Mouse (Mus musculus) limb, embryonic 10.5 days (tissue): ENCODE data around the gene Atg4d. TPM values are rescaled to one million over a fixed set of nuclear protein-coding genes. Genes with fewer than 3 reads are reported as not detected.
"Not testable (repeated sequence)": the region's sequence is repeated elsewhere in the genome, so short reads cannot be mapped to it uniquely, and the experiment has no call there.

ENCODE experiments used
- DNase-seq: peaks from one replicate; pipeline ENCODE4 v3.0.0-alpha.2; 2017; ENCODE audit warnings: low spot score
- H3K27ac ChIP-seq: fragments of 300-500 bp; sonication (generic); 2 replicates; pipeline ENCODE4 v1.5.1; 2016; ENCODE audit warnings: mild to moderate bottlenecking
- H3K27me3 ChIP-seq: fragments of 300-500 bp; sonication (generic); 2 replicates; pipeline ENCODE4 v1.6.1; 2016; ENCODE audit warnings: low read depth, mild to moderate bottlenecking; ENCODE audit not compliant: poor library complexity, severe bottlenecking
- H3K36me3 ChIP-seq: fragments of 300-500 bp; sonication (generic); 2 replicates; pipeline ENCODE4 v1.6.1; 2016; ENCODE audit warnings: mild to moderate bottlenecking, moderate library complexity
- H3K4me1 ChIP-seq: fragments of 300-500 bp; sonication (generic); 2 replicates; pipeline ENCODE4 v1.6.1; 2016
- H3K4me3 ChIP-seq: fragments of 300-500 bp; sonication (generic); 2 replicates; pipeline ENCODE4 v1.5.1; 2016; ENCODE audit warnings: mild to moderate bottlenecking, moderate library complexity
- H3K9me3 ChIP-seq: fragments of 300-500 bp; sonication (generic); replicated peaks from 2 replicates; pipeline ENCODE4 v1.6.1; 2016; ENCODE audit warnings: mild to moderate bottlenecking
- WGBS: fragments of 180-500 bp; shearing (Covaris S2); methylation state at CpG from one replicate; pipeline ENCODE4 v1.1.7; 2016; 5-methylcytosine and 5-hydroxymethylcytosine counted together
- polyA plus RNA-seq: library from polyadenylated mRNA; unstranded; fragments of >200 nt; fragmentation: Nextera tagmentation; extraction: Ambion mirVana; gene quantifications from 2 replicates; pipeline ENCODE4 v1.2.1, GENCODE M21; 2016

Atg4d gene
- polyA plus RNA-seq, 1 experiment from 2014 or later: 38.5 TPM

- H3K27ac ChIP-seq: no peak overlapping the region
- H3K4me3 ChIP-seq: 0 out of 2 replicates have a peak overlapping the region, but pooled peaks have one; percentile 6
- no peaks in the 10 kb centered on the region for H3K27me3 ChIP-seq
- peaks cover 24% of the 10 kb centered on the region for H3K4me1 ChIP-seq
- peaks cover 52% of the 10 kb centered on the region for H3K36me3 ChIP-seq
- no peak for DNase-seq
- H3K9me3 ChIP-seq: no peaks in the 10 kb centered on the region
- 87% methylated on average over 5 of the region's 5 CpGs for WGBS
Measured at GRCm38 (mm10) chr9:21266889-21267288, 1.8 kb downstream of the Atg4d start.

DNA sequence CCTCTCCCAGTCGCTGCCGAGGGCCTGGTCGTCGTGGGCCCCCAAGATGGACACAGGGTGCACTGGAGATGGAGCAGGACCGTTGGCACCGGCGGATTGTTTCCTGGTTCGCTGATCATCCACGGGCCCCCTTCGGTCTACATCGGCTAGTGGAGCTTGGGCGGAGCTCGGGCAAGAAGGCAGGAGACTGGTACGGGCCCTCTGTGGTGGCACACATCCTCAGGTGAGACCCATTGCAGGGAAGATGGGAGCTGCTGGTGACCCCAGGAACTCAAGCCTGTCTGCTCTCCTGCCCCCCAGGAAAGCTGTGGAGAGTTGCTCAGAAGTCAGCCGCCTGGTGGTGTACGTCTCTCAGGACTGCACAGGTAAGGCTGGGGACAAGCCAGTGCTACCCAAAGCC is 3.2 kb downstream of the Atg4d start:
- no peak for DNase-seq
- H3K4me3 ChIP-seq: no peak overlapping the region
- no peaks in the 10 kb centered on the region for H3K9me3 ChIP-seq
- no peaks in the 10 kb centered on the region for H3K27me3 ChIP-seq
- no peak overlapping the region for H3K27ac ChIP-seq
- WGBS: 95% methylated on average over 16 of the region's 16 CpGs
- H3K4me1 ChIP-seq: peaks cover 24% of the 10 kb centered on the region
- H3K36me3 ChIP-seq: peaks cover 67% of the 10 kb centered on the region

GRCm38 (mm10) chr9:21269590-21269989 is 4.5 kb downstream of the Atg4d start:
- peaks cover 79% of the 10 kb centered on the region for H3K36me3 ChIP-seq
- H3K27ac ChIP-seq, H3K27me3 ChIP-seq, H3K9me3 ChIP-seq, H3K4me3 ChIP-seq, DNase-seq: not testable (repeated sequence)
- WGBS: 85% methylated on average over 5 of the region's 5 CpGs
- peaks cover 20% of the 10 kb centered on the region for H3K4me1 ChIP-seq

DNA sequence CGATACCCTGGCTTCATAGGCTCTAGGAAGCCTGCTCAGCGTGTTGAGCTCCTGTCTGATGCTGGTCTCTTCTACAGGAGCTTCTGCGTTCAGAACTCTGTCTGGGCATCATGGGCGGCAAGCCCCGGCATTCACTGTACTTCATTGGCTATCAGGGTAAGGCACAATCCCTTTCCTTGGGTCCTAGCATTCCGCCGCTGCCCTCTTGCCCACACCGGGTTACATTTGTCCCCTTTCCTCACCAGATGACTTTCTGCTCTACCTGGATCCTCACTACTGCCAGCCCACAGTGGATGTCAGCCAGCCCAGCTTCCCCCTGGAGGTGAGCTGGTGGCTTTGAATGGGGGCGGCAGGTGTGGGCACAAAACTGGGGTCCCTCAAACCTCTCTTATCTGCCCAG is 7.3 kb downstream of the Atg4d start:
- no peaks in the 10 kb centered on the region for H3K9me3 ChIP-seq
- H3K36me3 ChIP-seq: peaks cover 98% of the 10 kb centered on the region
- no peaks in the 10 kb centered on the region for H3K27me3 ChIP-seq
- H3K4me3 ChIP-seq: no peak overlapping the region
- no peak overlapping the region for H3K27ac ChIP-seq
- DNase-seq: no peak
- H3K4me1 ChIP-seq: no peaks in the 10 kb centered on the region
- WGBS: 91% methylated on average over 9 of the region's 9 CpGs

DNA sequence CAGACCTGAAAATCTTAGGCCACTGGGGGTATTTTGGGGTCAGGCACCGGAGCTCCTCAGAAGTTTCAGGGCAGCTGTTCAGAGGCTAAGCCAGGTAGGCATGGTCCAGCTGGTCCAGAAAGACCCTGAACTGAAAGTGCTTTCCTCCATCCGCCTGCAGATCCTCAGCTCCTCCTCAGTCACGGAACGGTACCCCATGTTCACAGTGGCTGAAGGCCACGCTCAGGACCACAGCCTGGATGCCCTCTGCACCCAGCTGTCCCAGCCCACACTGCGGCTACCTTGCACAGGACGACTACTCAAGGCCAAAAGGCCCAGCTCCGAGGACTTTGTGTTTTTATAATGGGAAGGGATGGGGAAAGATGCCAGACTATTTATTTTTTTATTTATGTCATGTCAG is 8.0 kb downstream of the Atg4d start:
- Histone ChIP-seq H3K27ac (no peak overlapping the region), H3K27me3 (no peaks in the 10 kb centered on the region), H3K4me3 (no peak overlapping the region), H3K9me3 (no peaks in the 10 kb centered on the region), H3K4me1 (no peaks in the 10 kb centered on the region), H3K36me3 (peaks cover 98% of the 10 kb centered on the region)
- 88% methylated on average over 8 of the region's 8 CpGs for WGBS
- no peak for DNase-seq

DNA sequence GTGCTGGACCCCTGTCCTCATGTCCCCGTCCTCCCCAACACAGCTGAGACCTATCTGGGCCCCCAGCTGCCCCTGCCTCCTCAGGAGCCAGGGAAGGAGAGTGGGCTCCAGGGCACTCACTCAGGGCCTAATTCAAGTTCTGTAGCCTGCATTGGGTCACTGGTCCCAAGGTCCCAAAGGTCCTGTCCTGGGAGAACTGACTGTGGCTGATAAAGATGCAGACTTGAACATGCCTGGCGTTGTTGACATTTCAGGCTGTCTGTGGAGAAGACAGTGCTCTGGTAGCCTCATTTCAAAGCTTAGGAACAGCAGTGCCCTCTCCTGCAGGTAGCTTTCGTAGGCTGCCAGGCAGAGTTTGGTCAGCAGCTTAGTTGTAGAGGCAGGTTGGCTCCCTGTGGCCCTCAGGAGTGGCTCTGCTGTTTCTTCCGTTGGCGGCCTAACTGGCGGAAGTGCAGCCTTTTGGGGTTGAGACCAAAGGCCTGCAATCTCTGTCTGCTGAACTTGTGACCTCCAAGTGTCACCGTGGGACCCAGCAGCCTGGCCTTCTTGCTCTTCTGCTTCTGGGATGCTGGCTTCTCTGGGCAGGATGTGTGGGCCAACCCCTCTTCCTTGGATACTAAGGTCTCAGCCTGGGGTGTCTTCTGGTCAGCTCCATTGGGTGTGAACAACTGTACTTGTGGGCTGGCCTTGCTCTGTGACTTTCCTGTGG is 8.6 kb downstream of the Atg4d start:
- H3K4me3 ChIP-seq: no peak overlapping the region
- H3K4me1 ChIP-seq: no peaks in the 10 kb centered on the region
- no peak overlapping the region for H3K27ac ChIP-seq
- H3K36me3 ChIP-seq: peaks cover 97% of the 10 kb centered on the region
- no peaks in the 10 kb centered on the region for H3K27me3 ChIP-seq
- no peak for DNase-seq
- 81% methylated on average over 7 of the region's 7 CpGs for whole genome bisulfite sequencing
- H3K9me3 ChIP-seq: no peaks in the 10 kb centered on the region

- no peak overlapping the region for H3K27ac ChIP-seq
- no peaks in the 10 kb centered on the region for H3K4me1 ChIP-seq
- H3K9me3 ChIP-seq: no peaks in the 10 kb centered on the region
- no peak for DNase-seq
- H3K4me3 ChIP-seq: no peak overlapping the region
- whole genome bisulfite sequencing: 92% methylated on average over 3 of the region's 3 CpGs
- H3K36me3 ChIP-seq: peaks cover 97% of the 10 kb centered on the region
- no peaks in the 10 kb centered on the region for H3K27me3 ChIP-seq
Measured at GRCm38 (mm10) chr9:21274336-21274735, 9.2 kb downstream of the Atg4d start.

- Histone ChIP-seq H3K27me3 (no peaks in the 10 kb centered on the region), H3K9me3 (no peaks in the 10 kb centered on the region), H3K4me3 (no peak overlapping the region), H3K36me3 (peaks cover 99% of the 10 kb centered on the region), H3K27ac (no peak overlapping the region), H3K4me1 (no peaks in the 10 kb centered on the region)
- WGBS: 83% methylated on average over 7 of the region's 7 CpGs
- DNase-seq: no peak
Measured at GRCm38 (mm10) chr9:21275013-21275710, 10.1 kb downstream of the Atg4d start.

- DNase-seq: no peak
- Histone ChIP-seq H3K27ac (no peak overlapping the region), H3K9me3 (no peaks in the 10 kb centered on the region), H3K27me3 (no peaks in the 10 kb centered on the region), H3K4me1 (no peaks in the 10 kb centered on the region), H3K36me3 (peaks cover 98% of the 10 kb centered on the region), H3K4me3 (no peak overlapping the region)
- 90% methylated on average over 12 of the region's 12 CpGs for WGBS
Measured at GRCm38 (mm10) chr9:21275727-21276126, 10.6 kb downstream of the Atg4d start.

DNA sequence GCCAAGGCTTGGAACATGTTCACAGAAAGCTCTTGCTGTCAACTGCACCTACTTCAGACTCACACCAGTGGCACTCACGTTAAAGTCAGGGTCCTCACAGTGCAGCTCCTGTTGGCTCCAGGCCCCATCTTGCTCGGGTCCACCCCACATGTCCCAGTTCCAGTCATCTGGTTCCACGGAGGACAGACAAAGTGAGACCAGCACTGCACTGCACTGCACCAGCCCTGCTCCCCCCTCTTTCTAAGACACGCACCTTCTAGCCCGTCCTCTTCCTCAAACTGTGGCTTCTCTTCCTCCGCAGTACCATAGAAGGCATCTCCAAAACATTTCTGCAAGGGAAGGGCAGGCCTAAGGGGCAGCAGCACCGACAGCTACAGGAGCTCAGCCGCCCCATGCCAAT is 11.2 kb downstream of the Atg4d start:
- H3K4me3 ChIP-seq: no peak overlapping the region
- no peaks in the 10 kb centered on the region for H3K9me3 ChIP-seq
- H3K27ac ChIP-seq: no peak overlapping the region
- H3K36me3 ChIP-seq: peaks cover 98% of the 10 kb centered on the region
- WGBS: 86% methylated on average over 8 of the region's 8 CpGs
- H3K27me3 ChIP-seq: no peaks in the 10 kb centered on the region
- DNase-seq: no peak
- H3K4me1 ChIP-seq: no peaks in the 10 kb centered on the region

DNA sequence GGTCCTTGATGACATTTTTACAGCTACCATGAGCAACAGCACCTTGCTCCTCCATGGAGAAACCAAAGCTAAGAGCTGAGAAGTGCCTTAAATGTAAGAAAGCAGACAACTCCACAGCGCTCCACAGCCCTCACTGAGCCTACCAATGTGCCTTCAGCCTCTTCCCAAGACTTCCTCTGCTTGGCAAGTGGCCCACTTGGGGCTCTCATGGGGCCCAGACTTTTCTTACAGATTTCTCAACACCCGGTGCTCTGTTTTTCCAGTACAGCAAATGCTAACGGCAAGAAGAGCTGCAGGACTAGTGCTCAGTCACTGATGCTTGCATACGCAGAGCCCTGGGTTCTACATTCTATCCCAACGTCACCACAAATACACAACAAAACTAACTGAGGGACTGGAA is 12.7 kb downstream of the Atg4d start:
- no peak overlapping the region for H3K4me3 ChIP-seq
- H3K27me3 ChIP-seq: no peaks in the 10 kb centered on the region
- H3K36me3 ChIP-seq: peaks cover 97% of the 10 kb centered on the region
- no peaks in the 10 kb centered on the region for H3K9me3 ChIP-seq
- no peaks in the 10 kb centered on the region for H3K4me1 ChIP-seq
- no peak for DNase-seq
- 96% methylated on average over 5 of the region's 5 CpGs for WGBS
- H3K27ac ChIP-seq: no peak overlapping the region

DNA sequence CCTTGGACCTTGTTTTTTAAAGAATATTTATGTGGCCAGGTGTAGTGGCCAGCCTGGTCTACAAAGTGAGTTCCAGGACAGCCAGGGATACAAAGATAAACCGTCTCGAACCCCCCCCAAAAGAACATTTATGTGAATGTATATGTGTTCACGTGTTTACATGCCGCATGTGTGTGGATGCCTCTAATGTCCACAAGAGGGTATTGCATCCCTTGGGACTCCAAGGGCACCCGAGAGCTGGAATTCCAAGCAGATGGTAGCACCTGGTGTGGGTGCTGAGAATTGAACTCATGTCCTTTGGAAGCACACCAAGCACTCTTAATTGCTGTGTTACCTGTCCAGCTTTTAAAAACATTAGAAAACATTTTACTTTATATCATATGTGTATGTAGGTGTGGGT is 18.5 kb downstream of the Atg4d start:
- H3K36me3 ChIP-seq: peaks cover 74% of the 10 kb centered on the region
- H3K27me3 ChIP-seq: no peaks in the 10 kb centered on the region
- no peak overlapping the region for H3K27ac ChIP-seq
- no peak overlapping the region for H3K4me3 ChIP-seq
- peaks cover 20% of the 10 kb centered on the region for H3K4me1 ChIP-seq
- no peaks in the 10 kb centered on the region for H3K9me3 ChIP-seq
- DNase-seq: no peak
- WGBS: 92% methylated on average over 5 of the region's 5 CpGs

- 91% methylated on average over 3 of the region's 3 CpGs for WGBS
Measured at GRCm38 (mm10) chr9:21283994-21284393, 18.9 kb downstream of the Atg4d start.

More at GRCm38 (mm10) chr9:21283994-21284393, 18.9 kb downstream of the Atg4d start:
- peaks cover 24% of the 10 kb centered on the region for H3K4me1 ChIP-seq
- no peak overlapping the region for H3K27ac ChIP-seq
- no peaks in the 10 kb centered on the region for H3K9me3 ChIP-seq
- no peak for DNase-seq
- peaks cover 72% of the 10 kb centered on the region for H3K36me3 ChIP-seq
- H3K27me3 ChIP-seq: no peaks in the 10 kb centered on the region
- H3K4me3 ChIP-seq: no peak overlapping the region
